Mouse (Mus musculus) forebrain, embryonic 13.5 days (tissue): ENCODE data around the gene Foxj1. TPM values are rescaled to one million over a fixed set of nuclear protein-coding genes. Genes with fewer than 3 reads are reported as not detected.
"Not testable (repeated sequence)": the region's sequence is repeated elsewhere in the genome, so short reads cannot be mapped to it uniquely, and the experiment has no call there.

Experiments used
- ATAC-seq: fragments of 200-750 bp; cut with Nextera tagmentation; 2 replicates; pipeline ENCODE4 v1.8.0; 2017
- H3K27ac ChIP-seq: fragments of 300-500 bp; sonication (generic); 2 replicates; pipeline ENCODE4 v1.5.1; 2015; ENCODE audit warnings: inconsistent platforms, mild to moderate bottlenecking, moderate library complexity
- H3K27me3 ChIP-seq: fragments of 300-500 bp; sonication (generic); 2 replicates; pipeline ENCODE4 v1.6.1; 2015; ENCODE audit warnings: mild to moderate bottlenecking, inconsistent platforms
- H3K36me3 ChIP-seq: fragments of 300-500 bp; sonication (generic); 2 replicates; pipeline ENCODE4 v1.6.1; 2015; ENCODE audit warnings: mild to moderate bottlenecking, inconsistent platforms; ENCODE audit not compliant: poor library complexity, severe bottlenecking
- H3K4me1 ChIP-seq: fragments of 300-500 bp; sonication (generic); 2 replicates; pipeline ENCODE4 v1.6.1; 2015; ENCODE audit warnings: inconsistent platforms
- H3K4me2 ChIP-seq: fragments of 300-500 bp; sonication (generic); 2 replicates; pipeline ENCODE4 v1.6.1; 2015; ENCODE audit warnings: inconsistent platforms, mild to moderate bottlenecking, moderate library complexity
- H3K4me3 ChIP-seq: fragments of 300-500 bp; sonication (generic); 2 replicates; pipeline ENCODE4 v1.5.1; 2015; ENCODE audit warnings: mild to moderate bottlenecking, inconsistent platforms
- H3K9ac ChIP-seq: fragments of 300-500 bp; sonication (generic); 2 replicates; pipeline ENCODE4 v1.6.1; 2015; ENCODE audit warnings: mild to moderate bottlenecking, inconsistent platforms
- H3K9me3 ChIP-seq: fragments of 300-500 bp; sonication (generic); replicated peaks from 2 replicates; pipeline ENCODE4 v1.6.1; 2016; ENCODE audit warnings: inconsistent platforms
- WGBS: fragments of 180-500 bp; shearing (Covaris S2); methylation state at CpG from one replicate; pipeline ENCODE4 v1.1.7; 2015; 5-methylcytosine and 5-hydroxymethylcytosine counted together
- polyA plus RNA-seq: library from polyadenylated mRNA; unstranded; fragments of >200 nt; fragmentation: Nextera tagmentation; extraction: Ambion mirVana; gene quantifications from 2 replicates; pipeline ENCODE4 v1.2.1, GENCODE M21; 2015

The Foxj1 gene
- polyA plus RNA-seq: 8.1 and 10.6 TPM in 2 replicates

DNA sequence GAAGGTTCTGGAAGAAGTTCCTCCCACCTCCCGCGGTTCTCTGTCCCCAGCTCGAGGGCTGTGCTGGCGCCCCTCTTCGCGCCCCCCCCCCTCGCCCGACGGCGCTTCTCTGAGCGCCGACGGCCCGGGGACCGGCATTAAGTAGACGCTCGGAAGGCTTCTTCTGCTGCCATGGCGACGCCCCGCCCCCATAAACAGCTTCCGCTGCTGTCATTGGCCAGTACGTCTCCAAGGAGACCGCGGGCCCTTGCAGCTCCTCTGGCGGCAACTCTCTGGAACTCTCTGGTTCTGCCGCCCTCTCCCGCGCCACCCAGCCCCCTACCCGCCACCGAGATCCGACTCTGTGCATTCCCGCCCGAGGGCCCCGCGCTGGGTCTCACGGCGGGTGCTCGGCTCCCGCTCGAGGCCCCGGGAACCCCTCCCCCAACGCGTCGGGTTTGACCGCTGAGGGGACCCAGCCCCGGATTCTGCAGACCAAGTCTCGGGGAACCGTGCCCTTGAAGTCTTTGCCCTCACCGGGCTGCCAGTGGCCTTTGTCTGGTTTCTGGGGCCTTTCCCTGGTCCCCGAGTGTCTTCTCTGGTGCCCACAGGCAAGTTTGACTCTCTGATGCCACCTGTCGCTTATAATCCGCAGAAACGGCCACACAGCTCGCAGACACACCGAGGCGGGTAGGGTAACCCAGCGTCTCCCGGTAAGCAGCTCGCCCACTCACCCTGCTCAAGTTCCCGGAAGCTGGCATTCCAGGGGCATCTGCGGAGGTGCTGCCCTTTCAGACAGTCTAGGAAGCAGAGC is at the start of gene Foxj1:
TSS of gene Foxj1 (minus strand) at position 156 of the 793 bp plus-strand sequence.
- Histone ChIP-seq H3K9me3 (no peaks in the 10 kb centered on the region), H3K4me1 (peaks cover 69% of the 10 kb centered on the region), H3K4me2 (peak within 1 kb of the TSS; percentile 96), H3K27me3 (peaks cover 22% of the 10 kb centered on the region), H3K4me3 (peak within 1 kb of the TSS; percentile 54), H3K36me3 (peaks cover 26% of the 10 kb centered on the region), H3K9ac (peak within 1 kb of the TSS; percentile 71), H3K27ac (peak within 1 kb of the TSS; percentile 66)
- WGBS: under 1% methylated on average over 56 of the region's 61 CpGs
- ATAC-seq: peak; percentile 94

DNA sequence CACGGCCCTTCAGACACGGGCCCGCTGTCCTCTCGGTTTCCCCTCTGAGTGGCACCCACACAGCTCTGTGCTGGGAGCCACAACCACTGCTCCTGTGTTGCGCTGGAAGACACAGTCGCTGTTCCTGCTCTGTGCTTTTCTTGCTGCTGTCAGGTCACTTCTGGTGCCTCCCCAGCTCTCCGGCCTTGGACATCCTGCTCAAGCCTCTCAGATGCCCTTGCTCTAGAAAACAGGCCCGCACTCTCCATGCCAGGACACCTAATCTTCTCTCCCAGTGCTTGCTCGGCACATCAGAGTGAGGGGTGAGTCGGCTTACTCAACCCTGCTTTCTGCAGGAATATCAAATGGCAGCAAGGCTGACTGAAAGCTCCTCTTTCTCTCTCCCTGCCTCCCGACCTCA is 49.0 kb upstream of the Foxj1 start:
- Histone ChIP-seq H3K27me3 (no peaks in the 10 kb centered on the region), H3K36me3 (peaks cover 34% of the 10 kb centered on the region), H3K9me3 (no peaks in the 10 kb centered on the region), H3K4me3 (no peak overlapping the region), H3K4me2 (no peak overlapping the region), H3K9ac (no peak overlapping the region), H3K27ac (no peak overlapping the region), H3K4me1 (peaks cover 21% of the 10 kb centered on the region)
- WGBS: 82% methylated on average over 11 of the region's 11 CpGs
- ATAC-seq: no peak

- H3K9ac ChIP-seq, ATAC-seq, H3K4me3 ChIP-seq, H3K27ac ChIP-seq, H3K27me3 ChIP-seq, H3K4me2 ChIP-seq, H3K9me3 ChIP-seq: not testable (repeated sequence)
- Histone ChIP-seq H3K4me1 (peaks cover 21% of the 10 kb centered on the region), H3K36me3 (peaks cover 34% of the 10 kb centered on the region)
- 90% methylated on average over 5 of the region's 5 CpGs for WGBS
Measured at GRCm38 (mm10) chr11:116383070-116383469, 47.9 kb upstream of the Foxj1 start.

DNA sequence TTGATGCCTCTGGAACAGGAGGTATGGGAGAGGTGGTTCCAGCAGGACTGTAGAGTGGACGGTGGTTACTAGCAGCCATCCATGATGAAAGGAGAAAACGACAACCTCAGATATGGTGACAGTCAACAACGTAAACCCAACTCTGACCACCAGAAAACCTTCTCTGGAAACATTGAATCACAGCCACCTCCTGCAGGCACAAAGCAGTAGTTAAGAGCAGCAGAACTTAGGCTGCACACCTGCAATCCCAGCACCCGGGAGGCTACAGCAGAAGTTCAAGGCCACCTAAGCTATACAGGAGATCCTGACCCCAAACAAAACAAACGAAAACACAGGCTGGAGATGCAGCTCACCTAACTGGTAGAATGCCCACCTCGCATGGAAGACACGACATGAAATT is 45.6 kb upstream of the Foxj1 start:
- H3K4me1 ChIP-seq: no peaks in the 10 kb centered on the region
- no peak overlapping the region for H3K9ac ChIP-seq
- no peak overlapping the region for H3K27ac ChIP-seq
- WGBS: 91% methylated on average over 7 of the region's 7 CpGs
- peaks cover 34% of the 10 kb centered on the region for H3K36me3 ChIP-seq
- no peak overlapping the region for H3K4me2 ChIP-seq
- H3K4me3 ChIP-seq: no peak overlapping the region
- no peaks in the 10 kb centered on the region for H3K9me3 ChIP-seq
- ATAC-seq: no peak
- no peaks in the 10 kb centered on the region for H3K27me3 ChIP-seq

GRCm38 (mm10) chr11:116379530-116379929 is 44.3 kb upstream of the Foxj1 start:
- H3K36me3 ChIP-seq: peaks cover 30% of the 10 kb centered on the region
- H3K4me3 ChIP-seq: no peak overlapping the region
- H3K4me2 ChIP-seq: no peak overlapping the region
- H3K4me1 ChIP-seq: no peaks in the 10 kb centered on the region
- H3K27ac ChIP-seq: no peak overlapping the region
- 88% methylated on average over 6 of the region's 6 CpGs for WGBS
- no peak overlapping the region for H3K9ac ChIP-seq
- H3K9me3 ChIP-seq: no peaks in the 10 kb centered on the region
- H3K27me3 ChIP-seq: no peaks in the 10 kb centered on the region
- ATAC-seq: no peak

- H3K4me3 ChIP-seq: no peak overlapping the region
- H3K9me3 ChIP-seq: no peaks in the 10 kb centered on the region
- H3K9ac ChIP-seq: no peak overlapping the region
- no peak overlapping the region for H3K4me2 ChIP-seq
- no peak for ATAC-seq
- H3K4me1 ChIP-seq: no peaks in the 10 kb centered on the region
- no peak overlapping the region for H3K27ac ChIP-seq
- no peaks in the 10 kb centered on the region for H3K27me3 ChIP-seq
- WGBS: 87% methylated on average over 7 of the region's 7 CpGs
- peaks cover 14% of the 10 kb centered on the region for H3K36me3 ChIP-seq
Measured at GRCm38 (mm10) chr11:116376945-116377661, 41.9 kb upstream of the Foxj1 start.

- H3K9ac ChIP-seq: no peak overlapping the region
Measured at GRCm38 (mm10) chr11:116371894-116372450, 36.8 kb upstream of the Foxj1 start.

GRCm38 (mm10) chr11:116369633-116370032 is 34.4 kb upstream of the Foxj1 start:
- H3K27me3 ChIP-seq: no peaks in the 10 kb centered on the region
- 0 out of 2 replicates have a peak, but pooled peaks cover 4% of the 10 kb centered on the region for H3K4me1 ChIP-seq
- no peak overlapping the region for H3K4me3 ChIP-seq
- ATAC-seq: no peak
- H3K4me2 ChIP-seq: no peak overlapping the region
- H3K36me3 ChIP-seq: no peaks in the 10 kb centered on the region
- H3K9me3 ChIP-seq: no peaks in the 10 kb centered on the region
- H3K9ac ChIP-seq: no peak overlapping the region
- WGBS: 69% methylated on average over 5 of the region's 5 CpGs
- no peak overlapping the region for H3K27ac ChIP-seq

More at GRCm38 (mm10) chr11:116371894-116372450, 36.8 kb upstream of the Foxj1 start:
- H3K36me3 ChIP-seq: no peaks in the 10 kb centered on the region
- H3K9me3 ChIP-seq: no peaks in the 10 kb centered on the region
- no peak for ATAC-seq
- no peaks in the 10 kb centered on the region for H3K4me1 ChIP-seq
- H3K27me3 ChIP-seq: no peaks in the 10 kb centered on the region
- H3K27ac ChIP-seq: no peak overlapping the region
- no peak overlapping the region for H3K4me3 ChIP-seq
- 80% methylated on average over 4 of the region's 4 CpGs for WGBS
- H3K4me2 ChIP-seq: no peak overlapping the region

- Histone ChIP-seq H3K27ac (no peak overlapping the region), H3K9ac (no peak overlapping the region), H3K27me3 (no peaks in the 10 kb centered on the region), H3K4me1 (0 out of 2 replicates have a peak, but pooled peaks cover 4% of the 10 kb centered on the region), H3K36me3 (no peaks in the 10 kb centered on the region), H3K4me3 (no peak overlapping the region), H3K4me2 (no peak overlapping the region), H3K9me3 (no peaks in the 10 kb centered on the region)
- ATAC-seq: no peak
- 92% methylated on average over 14 of the region's 14 CpGs for WGBS
Measured at GRCm38 (mm10) chr11:116369051-116369450, 33.9 kb upstream of the Foxj1 start.

DNA sequence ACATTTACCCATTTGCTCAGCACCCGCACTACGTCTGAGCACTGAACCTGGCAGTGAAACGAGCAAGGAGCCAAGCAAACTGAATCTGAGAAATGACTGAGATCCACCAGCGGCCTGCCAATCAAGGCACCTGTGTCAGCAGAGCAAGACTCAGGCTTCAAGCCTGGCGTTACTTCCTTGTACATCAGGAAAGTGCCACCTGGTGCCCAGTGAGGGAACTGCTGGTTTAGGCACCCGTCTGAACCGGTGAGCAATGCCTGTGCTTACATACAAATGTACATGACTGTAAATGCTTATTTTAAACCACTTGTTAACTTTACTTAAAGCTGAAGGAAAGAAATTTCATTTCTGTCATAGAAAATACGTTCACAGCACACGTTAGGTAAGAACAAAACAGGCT is 32.9 kb upstream of the Foxj1 start:
- 17% methylated on average over 9 of the region's 9 CpGs for WGBS
- H3K27me3 ChIP-seq: no peaks in the 10 kb centered on the region
- H3K9me3 ChIP-seq: no peaks in the 10 kb centered on the region
- peak; percentile 68 for ATAC-seq
- no peaks in the 10 kb centered on the region for H3K36me3 ChIP-seq
- no peak overlapping the region for H3K4me3 ChIP-seq
- no peak overlapping the region for H3K27ac ChIP-seq
- H3K4me1 ChIP-seq: 0 out of 2 replicates have a peak, but pooled peaks cover 4% of the 10 kb centered on the region
- H3K4me2 ChIP-seq: no peak overlapping the region
- H3K9ac ChIP-seq: no peak overlapping the region

DNA sequence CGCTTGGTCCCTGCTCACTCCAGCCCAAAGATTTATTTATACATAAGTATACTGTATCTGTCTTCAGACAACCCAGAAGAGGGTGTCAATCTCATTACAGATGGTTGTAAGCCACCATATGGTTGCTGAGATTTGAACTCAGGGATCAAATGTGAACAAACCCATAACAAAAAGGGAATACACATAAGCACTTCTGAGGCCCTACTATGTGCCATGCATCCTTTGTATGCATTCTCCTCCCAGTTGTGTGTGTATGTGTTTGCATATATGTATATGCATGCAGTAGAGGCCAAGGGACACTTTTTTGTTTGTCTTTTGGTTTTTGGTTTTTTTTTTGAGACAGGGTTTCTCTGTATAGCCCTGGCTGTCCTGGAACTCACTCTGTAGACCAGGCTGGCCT is 31.4 kb upstream of the Foxj1 start:
- Histone ChIP-seq H3K36me3 (peaks cover 7% of the 10 kb centered on the region; the same call in 1 of the 2 replicates), H3K27me3 (no peaks in the 10 kb centered on the region), H3K4me1 (0 out of 2 replicates have a peak, but pooled peaks cover 4% of the 10 kb centered on the region), H3K4me3 (no peak overlapping the region), H3K4me2 (no peak overlapping the region), H3K27ac (no peak overlapping the region), H3K9ac (no peak overlapping the region), H3K9me3 (no peaks in the 10 kb centered on the region)
- 97% methylated on average over 1 of the region's 1 CpGs for WGBS
- ATAC-seq: no peak

DNA sequence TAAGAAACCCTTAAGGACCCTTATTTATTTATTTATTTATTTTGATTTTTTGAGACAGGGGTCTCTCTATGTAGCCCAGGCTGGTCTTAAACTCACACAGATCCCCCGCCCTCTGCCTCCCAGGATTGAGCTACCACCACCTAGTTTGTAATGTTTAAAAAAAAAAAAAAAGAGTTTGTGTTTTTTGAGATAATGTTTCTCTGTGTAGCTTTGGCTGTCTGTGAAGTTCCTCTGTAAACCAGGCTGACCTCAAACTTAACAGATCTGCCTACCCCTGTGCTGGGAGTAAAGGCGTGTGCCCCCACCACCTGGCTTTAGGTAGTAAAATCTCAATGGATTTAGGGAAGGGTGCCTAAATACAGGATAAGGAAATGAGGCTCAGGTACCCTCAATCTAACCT is 30.9 kb upstream of the Foxj1 start:
- Histone ChIP-seq H3K36me3 (peaks cover 12% of the 10 kb centered on the region), H3K27me3 (no peaks in the 10 kb centered on the region), H3K4me1 (0 out of 2 replicates have a peak, but pooled peaks cover 4% of the 10 kb centered on the region), H3K9ac (no peak overlapping the region), H3K9me3 (no peaks in the 10 kb centered on the region), H3K27ac (no peak overlapping the region), H3K4me3 (no peak overlapping the region), H3K4me2 (no peak overlapping the region)
- 86% methylated on average over 2 of the region's 2 CpGs for WGBS
- ATAC-seq: no peak
